Mouse (Mus musculus): ENCODE results near the gene Fbxo48.

- TF ChIP-seq CTCF (IDR thresholded peaks at IDR 0.05; ENCODE audit: low read depth) (no peak), EP300 (IDR thresholded peaks at IDR 0.05; ENCODE audit: low read depth) (no peak)
Observed at GRCm38 (mm10) chr11:16941973-16942452, 9.2 kb upstream of the Fbxo48 start.
